Mouse (Mus musculus) embryonic facial prominence, embryonic 11.5 days (tissue): ENCODE measurements around the gene Smim13. TPM values are rescaled to one million over a fixed set of nuclear protein-coding genes. Genes with fewer than 3 reads are reported as not detected.

Source experiments
- ATAC-seq: fragments of 200-750 bp; cut with Nextera tagmentation; replicated peaks from 2 replicates; pipeline ENCODE4 v1.8.0; 2017; ENCODE audit warnings: low read depth; ENCODE audit not compliant: insufficient number of reproducible peaks, low FRiP score, low TSS enrichment
- DNase-seq: peaks from one replicate; pipeline ENCODE4 v3.0.0-alpha.2; 2015; ENCODE audit warnings: low spot score
- H3K27ac ChIP-seq: fragments of 300-500 bp; sonication (generic); replicated peaks from 2 replicates; pipeline ENCODE4 v1.5.1; 2014; ENCODE audit warnings: mild to moderate bottlenecking, low read depth, low read length, control low read depth
- H3K27me3 ChIP-seq: fragments of 300-500 bp; sonication (generic); 2 replicates; pipeline ENCODE4 v1.6.1; 2014; ENCODE audit warnings: mild to moderate bottlenecking, low read length, moderate library complexity, mixed read lengths; ENCODE audit not compliant: control insufficient read depth, insufficient read depth
- H3K36me3 ChIP-seq: fragments of 300-500 bp; sonication (generic); replicated peaks from 2 replicates; pipeline ENCODE4 v1.6.1; 2014; ENCODE audit warnings: low read depth, mild to moderate bottlenecking, low read length, moderate library complexity, mixed read lengths; ENCODE audit not compliant: control insufficient read depth, insufficient read depth
- H3K4me1 ChIP-seq: fragments of 300-500 bp; sonication (generic); 2 replicates; pipeline ENCODE4 v1.6.1; 2014; ENCODE audit warnings: low read length, mixed read lengths; ENCODE audit not compliant: control insufficient read depth, insufficient read depth
- H3K4me2 ChIP-seq: fragments of 300-500 bp; sonication (generic); 2 replicates; pipeline ENCODE4 v1.6.1; 2014; ENCODE audit warnings: low read depth, mild to moderate bottlenecking, control low read depth, low read length, moderate library complexity
- H3K4me3 ChIP-seq: fragments of 300-500 bp; sonication (generic); 2 replicates; pipeline ENCODE4 v1.5.1; 2014; ENCODE audit warnings: low read depth, low read length, control low read depth
- H3K9ac ChIP-seq: fragments of 300-500 bp; sonication (generic); replicated peaks from 2 replicates; pipeline ENCODE4 v1.6.1; 2014; ENCODE audit warnings: mild to moderate bottlenecking, control low read depth, low read length
- H3K9me3 ChIP-seq: fragments of 300-500 bp; sonication (generic); replicated peaks from 2 replicates; pipeline ENCODE4 v1.6.1; 2016; ENCODE audit warnings: mild to moderate bottlenecking, low read length, inconsistent platforms, mixed read lengths; ENCODE audit not compliant: control insufficient read depth
- WGBS: fragments of 180-500 bp; shearing (Covaris S2); extraction: QIAGEN DNeasy Blood & Tissue Kit; methylation state at CpG from one replicate; pipeline ENCODE4 v1.1.7; 2014; 5-methylcytosine and 5-hydroxymethylcytosine counted together
- polyA plus RNA-seq: library from polyadenylated mRNA; unstranded; fragments of >200 nt; fragmentation: Nextera tagmentation; extraction: Ambion mirVana; gene quantifications from 2 replicates; pipeline ENCODE4 v1.2.1, GENCODE M21; 2014

The Smim13 gene
- polyA plus RNA-seq, 1 experiment from 2014 or later, result 15.3 TPM

DNA sequence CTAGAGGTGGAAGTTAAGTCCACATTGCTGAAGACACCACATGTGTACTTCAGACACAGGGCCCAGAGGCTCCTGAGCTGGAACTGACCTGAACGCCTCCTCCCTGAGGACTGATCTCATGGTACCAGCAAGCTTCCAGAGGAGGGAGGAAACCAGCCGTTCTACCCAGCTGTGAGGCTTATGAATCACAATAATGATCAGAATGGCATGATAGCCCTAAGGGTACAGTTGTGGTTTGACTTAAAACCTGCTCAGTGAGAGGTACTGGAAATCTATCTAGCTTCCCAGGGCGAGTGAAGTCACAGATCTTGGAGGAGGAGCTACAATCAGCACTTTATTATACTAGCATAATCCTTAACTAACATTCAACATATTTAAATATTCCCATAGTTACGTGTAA lies 35.8 kb downstream of the Smim13 start:
- no peaks in the 10 kb centered on the region for H3K4me1 ChIP-seq
- H3K9ac ChIP-seq, result no peak overlapping the region
- no peak overlapping the region for H3K27ac ChIP-seq
- H3K36me3 ChIP-seq, result no peaks in the 10 kb centered on the region
- 75% methylated on average over 4 of the region's 4 CpGs for WGBS
- no peak overlapping the region for H3K4me3 ChIP-seq
- no peaks in the 10 kb centered on the region; the same call in 1 of the 2 replicates for H3K27me3 ChIP-seq
- DNase-seq (no peak), ATAC-seq (no peak)
- no peak overlapping the region for H3K4me2 ChIP-seq
- H3K9me3 ChIP-seq, result no peaks in the 10 kb centered on the region

- Histone ChIP-seq H3K27me3 (no peaks in the 10 kb centered on the region; the same call in 1 of the 2 replicates), H3K27ac (no peak overlapping the region), H3K4me3 (no peak overlapping the region), H3K4me2 (no peak overlapping the region), H3K9ac (no peak overlapping the region), H3K9me3 (no peaks in the 10 kb centered on the region), H3K4me1 (no peaks in the 10 kb centered on the region), H3K36me3 (no peaks in the 10 kb centered on the region)
- 80% methylated on average over 3 of the region's 3 CpGs for WGBS
- ATAC-seq (no peak), DNase-seq (no peak)
Measured at GRCm38 (mm10) chr13:41286285-41286684, 36.6 kb downstream of the Smim13 start.

GRCm38 (mm10) chr13:41291466-41291974 lies 41.9 kb downstream of the Smim13 start:
- Histone ChIP-seq H3K36me3 (no peaks in the 10 kb centered on the region), H3K4me1 (no peaks in the 10 kb centered on the region), H3K4me2 (no peak overlapping the region), H3K4me3 (no peak overlapping the region), H3K27me3 (no peaks in the 10 kb centered on the region), H3K9ac (no peak overlapping the region), H3K27ac (no peak overlapping the region), H3K9me3 (no peaks in the 10 kb centered on the region)
- DNase-seq (no peak), ATAC-seq (no peak)
- WGBS, result 86% methylated on average over 4 of the region's 4 CpGs

GRCm38 (mm10) chr13:41293595-41293994 lies 44.0 kb downstream of the Smim13 start:
- Histone ChIP-seq H3K4me1 (no peaks in the 10 kb centered on the region), H3K27ac (no peak overlapping the region), H3K27me3 (no peaks in the 10 kb centered on the region; the same call in 1 of the 2 replicates), H3K36me3 (no peaks in the 10 kb centered on the region), H3K4me2 (no peak overlapping the region), H3K9ac (no peak overlapping the region), H3K9me3 (no peaks in the 10 kb centered on the region), H3K4me3 (no peak overlapping the region)
- ATAC-seq, result no peak
- WGBS, result 39% methylated on average over 5 of the region's 5 CpGs
- DNase-seq, result no peak

GRCm38 (mm10) chr13:41295886-41296285 lies 46.2 kb downstream of the Smim13 start:
- H3K4me2 ChIP-seq, result no peak overlapping the region
- H3K4me1 ChIP-seq, result peaks cover 2% of the 10 kb centered on the region; the same call in 1 of the 2 replicates
- H3K27ac ChIP-seq, result no peak overlapping the region
- no peak overlapping the region for H3K9ac ChIP-seq
- H3K9me3 ChIP-seq, result no peaks in the 10 kb centered on the region
- no peaks in the 10 kb centered on the region; the same call in 1 of the 2 replicates for H3K27me3 ChIP-seq
- H3K4me3 ChIP-seq, result no peak overlapping the region
- DNase-seq (no peak), ATAC-seq (no peak)
- WGBS, result 54% methylated on average over 6 of the region's 6 CpGs
- no peaks in the 10 kb centered on the region for H3K36me3 ChIP-seq

DNA sequence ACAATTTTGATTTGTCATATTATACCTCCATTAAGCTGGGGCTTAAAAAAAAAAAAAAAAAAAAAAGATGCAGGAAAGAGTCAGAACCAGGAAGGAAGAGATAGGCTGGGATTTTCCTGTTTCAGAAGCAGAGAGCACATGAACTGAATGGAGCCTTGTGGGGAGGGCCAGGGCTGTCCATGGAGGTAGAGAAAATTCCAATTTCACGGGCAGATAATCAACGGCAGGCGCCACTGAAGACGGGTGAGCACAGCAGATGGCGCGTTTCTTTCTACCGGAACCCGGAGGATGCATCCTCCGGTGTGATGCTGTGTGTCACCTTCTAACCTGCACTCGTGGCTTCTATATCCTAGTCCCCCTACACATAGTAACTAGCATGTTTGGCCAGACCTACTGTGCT lies 46.8 kb downstream of the Smim13 start:
- no peak overlapping the region for H3K27ac ChIP-seq
- ATAC-seq (0 out of 2 replicates have a peak, but pooled peaks have one; percentile 23), DNase-seq (peak; percentile 60)
- no peak overlapping the region for H3K9ac ChIP-seq
- H3K4me1 ChIP-seq, result peaks cover 2% of the 10 kb centered on the region; the same call in 1 of the 2 replicates
- H3K36me3 ChIP-seq, result no peaks in the 10 kb centered on the region
- no peak overlapping the region for H3K4me2 ChIP-seq
- no peak overlapping the region for H3K4me3 ChIP-seq
- WGBS, result 43% methylated on average over 10 of the region's 10 CpGs
- no peaks in the 10 kb centered on the region; the same call in 1 of the 2 replicates for H3K27me3 ChIP-seq
- no peaks in the 10 kb centered on the region for H3K9me3 ChIP-seq

- 21% methylated on average over 2 of the region's 2 CpGs for WGBS
- no peak overlapping the region for H3K4me2 ChIP-seq
- DNase-seq (no peak), ATAC-seq (no peak)
- no peaks in the 10 kb centered on the region for H3K36me3 ChIP-seq
- peaks cover 2% of the 10 kb centered on the region; the same call in 1 of the 2 replicates for H3K4me1 ChIP-seq
- no peak overlapping the region for H3K27ac ChIP-seq
- no peaks in the 10 kb centered on the region for H3K9me3 ChIP-seq
- H3K27me3 ChIP-seq, result no peaks in the 10 kb centered on the region; the same call in 1 of the 2 replicates
- no peak overlapping the region for H3K9ac ChIP-seq
- H3K4me3 ChIP-seq, result no peak overlapping the region
Measured at GRCm38 (mm10) chr13:41298533-41298932, 48.9 kb downstream of the Smim13 start.

DNA sequence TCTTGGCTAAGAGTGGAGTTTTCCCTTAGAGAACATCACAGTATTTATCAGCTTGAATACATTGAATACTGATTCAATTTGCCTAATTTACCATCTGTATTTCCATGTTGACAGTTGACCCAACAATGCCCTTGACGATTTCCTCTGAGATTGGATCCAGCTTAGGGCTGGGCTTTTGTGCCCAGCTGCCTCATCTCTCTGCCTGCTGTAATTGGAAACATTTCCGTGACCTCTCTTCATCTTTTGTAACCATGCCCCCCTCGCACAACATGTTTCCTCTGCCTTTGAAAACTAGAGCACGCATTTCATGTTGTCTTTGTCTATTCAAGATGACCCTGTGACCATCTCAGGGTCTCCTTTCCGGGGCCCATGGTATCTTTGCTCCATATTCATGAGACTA lies 49.4 kb downstream of the Smim13 start:
- no peak overlapping the region for H3K27ac ChIP-seq
- H3K4me2 ChIP-seq, result no peak overlapping the region
- no peaks in the 10 kb centered on the region for H3K9me3 ChIP-seq
- peaks cover 2% of the 10 kb centered on the region; the same call in 1 of the 2 replicates for H3K4me1 ChIP-seq
- H3K9ac ChIP-seq, result no peak overlapping the region
- no peaks in the 10 kb centered on the region; the same call in 1 of the 2 replicates for H3K27me3 ChIP-seq
- 11% methylated on average over 5 of the region's 5 CpGs for WGBS
- H3K4me3 ChIP-seq, result no peak overlapping the region
- ATAC-seq, result no peak
- no peaks in the 10 kb centered on the region for H3K36me3 ChIP-seq
- DNase-seq, result peak; percentile 67
